Mouse (Mus musculus) heart, postnatal 25 days (tissue): ENCODE measurements around the gene Strbp. TPM values are rescaled to one million over a fixed set of nuclear protein-coding genes. Genes with fewer than 3 reads are reported as not detected.
A peak's percentile ranks its signal among the peaks of the same experiment; 100 is the strongest.

ENCODE experiments used
- DNase-seq: peaks from one replicate; pipeline ENCODE4 v3.0.0; 2022; ENCODE audit warnings: low spot score
- intact Hi-C: fragments of 180-260 bp; cut with DNase I; formaldehyde crosslinking; loops from one replicate; pipeline ENCODE4 v1.15.1; 2025
- total RNA-seq, 2 experiments: library from RNA; stranded (reverse); gene quantifications; 2 replicates each; pipeline ENCODE4 v1.2.3; 2021

The Strbp gene
- 10 to 100 TPM; 19.1 to 20.0 TPM for total RNA-seq

GRCm38 (mm10) chr2:37703230-37703954, at the start of gene Strbp:
Gene Strbp (minus strand): TSS chr2:37703859.
- intact Hi-C loops: loop anchor here (2.0 to 5.0 kb wide), 2 partner anchors 69 to 584 kb away; partner anchors contain the start of gene Dennd1a
- peak; percentile 86 for DNase-seq

- no peak for DNase-seq
- intact Hi-C loops: no loop called here
These were observed 47.5 kb upstream of the Strbp start for GRCm38 (mm10) chr2:37751114-37751513.

- no peak for DNase-seq
- intact Hi-C loops: no loop called here
These were observed 45.7 kb upstream of the Strbp start for GRCm38 (mm10) chr2:37749323-37749722.

GRCm38 (mm10) chr2:37748442-37749066, 44.9 kb upstream of the Strbp start:
- intact Hi-C loops: no loop called here
- no peak for DNase-seq

- DNase-seq: no peak
- intact Hi-C loops: no loop called here
These were observed 44.2 kb upstream of the Strbp start for GRCm38 (mm10) chr2:37747909-37748308.

- intact Hi-C loops: no loop called here
These were observed 42.8 kb upstream of the Strbp start for GRCm38 (mm10) chr2:37746293-37747049.

GRCm38 (mm10) chr2:37744773-37745395, 41.2 kb upstream of the Strbp start:
- intact Hi-C loops: no loop called here
- DNase-seq: no peak

More at GRCm38 (mm10) chr2:37746293-37747049, 42.8 kb upstream of the Strbp start:
- no peak for DNase-seq

GRCm38 (mm10) chr2:37741806-37742554, 38.3 kb upstream of the Strbp start:
- intact Hi-C loops: no loop called here
- DNase-seq: peak; percentile 16

- intact Hi-C loops: no loop called here
- no peak for DNase-seq
These were observed 32.1 kb upstream of the Strbp start for GRCm38 (mm10) chr2:37735807-37736188.

- intact Hi-C loops: no loop called here
- no peak for DNase-seq
These were observed 31.5 kb upstream of the Strbp start for GRCm38 (mm10) chr2:37734979-37735806.

- intact Hi-C loops: no loop called here
- no peak for DNase-seq
These were observed 27.7 kb upstream of the Strbp start for GRCm38 (mm10) chr2:37731241-37731801.

GRCm38 (mm10) chr2:37724231-37724630, 20.6 kb upstream of the Strbp start:
- intact Hi-C loops: no loop called here
- DNase-seq: no peak

GRCm38 (mm10) chr2:37723501-37724090, 19.9 kb upstream of the Strbp start:
- DNase-seq: no peak
- intact Hi-C loops: no loop called here

GRCm38 (mm10) chr2:37722674-37723465, 19.2 kb upstream of the Strbp start:
- no peak for DNase-seq
- intact Hi-C loops: no loop called here

GRCm38 (mm10) chr2:37716266-37716665, 12.6 kb upstream of the Strbp start:
- intact Hi-C loops: no loop called here
- no peak for DNase-seq

GRCm38 (mm10) chr2:37715364-37715763, 11.7 kb upstream of the Strbp start:
- no peak for DNase-seq
- intact Hi-C loops: no loop called here

GRCm38 (mm10) chr2:37713100-37713499, 9.4 kb upstream of the Strbp start:
- intact Hi-C loops: no loop called here
- no peak for DNase-seq
